Mouse (Mus musculus): Measurements from ENCODE around the gene Gm3383. TPM values are rescaled to one million over a fixed set of nuclear protein-coding genes. Genes with fewer than 3 reads are reported as not detected.
"Not testable (repeated sequence)": the region's sequence is repeated elsewhere in the genome, so short reads cannot be mapped to it uniquely, and the experiment has no call there.

The Gm3383 gene
- 1.4 and 1.5 TPM in 2 replicates for polyA plus RNA-seq (2016; fragmentation: Nextera tagmentation; extraction: Ambion mirVana)

- not testable (repeated sequence) for H3K9me3 ChIP-seq (replicated peaks); H3K36me3 ChIP-seq; DNase-seq (ENCODE audit: low spot score); H3K27ac ChIP-seq (replicated peaks); H3K27me3 ChIP-seq (ENCODE audit: low read depth, poor library complexity, severe bottlenecking); H3K4me3 ChIP-seq; H3K4me1 ChIP-seq
- no CpG with 5 or more reads among the region's 3 CpGs for WGBS
Observed at GRCm38 (mm10) chr14:5807882-5808281, at the start of gene Gm3383. Gene Gm3383, minus strand, starts transcription at chr14:5807982.

GRCm38 (mm10) chr14:5855911-5856310 lies 48.1 kb upstream of the Gm3383 start:
- not testable (repeated sequence) for H3K27me3 ChIP-seq (ENCODE audit: low read depth, poor library complexity, severe bottlenecking); H3K4me3 ChIP-seq; H3K9me3 ChIP-seq (replicated peaks); DNase-seq (ENCODE audit: low spot score); H3K27ac ChIP-seq (replicated peaks); H3K4me1 ChIP-seq; H3K36me3 ChIP-seq
- 90% methylated on average over 3 of the region's 3 CpGs for WGBS

GRCm38 (mm10) chr14:5830229-5830628 lies 22.4 kb upstream of the Gm3383 start, which contains the start of gene Gm3424:
Gene Gm3424, minus strand, starts transcription at chr14:5830329.
- H3K9me3 ChIP-seq (replicated peaks); H3K27ac ChIP-seq (replicated peaks); H3K4me3 ChIP-seq; H3K36me3 ChIP-seq; DNase-seq (ENCODE audit: low spot score); H3K4me1 ChIP-seq; H3K27me3 ChIP-seq (ENCODE audit: low read depth, poor library complexity, severe bottlenecking): not testable (repeated sequence)
- no CpG with 5 or more reads among the region's 3 CpGs for WGBS

- H3K4me3 ChIP-seq; H3K36me3 ChIP-seq; DNase-seq (ENCODE audit: low spot score); H3K9me3 ChIP-seq (replicated peaks); H3K27me3 ChIP-seq (ENCODE audit: low read depth, poor library complexity, severe bottlenecking); H3K27ac ChIP-seq (replicated peaks); H3K4me1 ChIP-seq: not testable (repeated sequence)
- no CpG with 5 or more reads among the region's 47 CpGs for WGBS
Observed at GRCm38 (mm10) chr14:5812699-5813356, 5.0 kb upstream of the Gm3383 start.

GRCm38 (mm10) chr14:5741477-5741876 lies 66.3 kb downstream of the Gm3383 start, which contains the start of gene Gm3373:
Gene Gm3373, minus strand, starts transcription at chr14:5741577.
- H3K36me3 ChIP-seq; DNase-seq (ENCODE audit: low spot score); H3K27ac ChIP-seq (replicated peaks); H3K27me3 ChIP-seq (ENCODE audit: low read depth, poor library complexity, severe bottlenecking); H3K4me1 ChIP-seq; H3K9me3 ChIP-seq (replicated peaks); H3K4me3 ChIP-seq: not testable (repeated sequence)
- no CpG with 5 or more reads among the region's 37 CpGs for WGBS

- H3K4me3 ChIP-seq; H3K27ac ChIP-seq (replicated peaks): not testable (repeated sequence)
- no CpG with 5 or more reads among the region's 2 CpGs for WGBS
Observed at GRCm38 (mm10) chr14:5687357-5687756, 120.4 kb downstream of the Gm3383 start, which contains the start of gene Gm9603. Gene Gm9603, minus strand, starts transcription at chr14:5687457.

GRCm38 (mm10) chr14:5632928-5633327 lies 174.9 kb downstream of the Gm3383 start, which contains the start of gene Gm8265:
Gene Gm8265, minus strand, starts transcription at chr14:5633028.
- H3K36me3 ChIP-seq; DNase-seq (ENCODE audit: low spot score); H3K4me3 ChIP-seq; H3K27me3 ChIP-seq (ENCODE audit: low read depth, poor library complexity, severe bottlenecking); H3K9me3 ChIP-seq (replicated peaks); H3K27ac ChIP-seq (replicated peaks); H3K4me1 ChIP-seq: not testable (repeated sequence)
- no CpG with 5 or more reads among the region's 1 CpGs for WGBS

More at GRCm38 (mm10) chr14:5687357-5687756, 120.4 kb downstream of the Gm3383 start, which contains the start of gene Gm9603:
- H3K9me3 ChIP-seq (replicated peaks); H3K27me3 ChIP-seq (ENCODE audit: low read depth, poor library complexity, severe bottlenecking); DNase-seq (ENCODE audit: low spot score); H3K36me3 ChIP-seq; H3K4me1 ChIP-seq: not testable (repeated sequence)

Other genes starting within 250 kb of the Gm3383 start
- gene Gm8265, start 175.0 kb downstream of the Gm3383 start, polyA plus RNA-seq (2016; fragmentation: Nextera tagmentation; extraction: Ambion mirVana): not detected in 2 replicates
- gene Gm9603, start 120.5 kb downstream of the Gm3383 start, polyA plus RNA-seq (2016; fragmentation: Nextera tagmentation; extraction: Ambion mirVana): not detected in 2 replicates
- gene Gm3373, start 66.4 kb downstream of the Gm3383 start, polyA plus RNA-seq (2016; fragmentation: Nextera tagmentation; extraction: Ambion mirVana): 0.10 and 0.48 TPM in 2 replicates
- not detected in 2 replicates for gene Gm3424, start 22.3 kb upstream of the Gm3383 start, polyA plus RNA-seq (2016; fragmentation: Nextera tagmentation; extraction: Ambion mirVana)
- gene Gm8237, start 72.4 kb upstream of the Gm3383 start, polyA plus RNA-seq (2016; fragmentation: Nextera tagmentation; extraction: Ambion mirVana): 0.11 and 0.20 TPM in 2 replicates
- 0.38 and 0.71 TPM in 2 replicates for gene Gm3248, start 153.8 kb upstream of the Gm3383 start, polyA plus RNA-seq (2016; fragmentation: Nextera tagmentation; extraction: Ambion mirVana)
- gene Gm3453, start 171.2 kb upstream of the Gm3383 start, polyA plus RNA-seq (2016; fragmentation: Nextera tagmentation; extraction: Ambion mirVana): not detected in 2 replicates